Comparison of ENCODE assay signal across 23 mouse cellular contexts in genomic region chr19:57437042-57437441, GRCm38 (mm10). TPM values are rescaled to one million over a fixed set of nuclear protein-coding genes. Genes with fewer than 3 reads are reported as not detected.
DNase-seq lines count a peak whose midpoint lies in the region; ATAC-seq lines count a peak whose summit lies in the region.
"Had no signal": no experiment of that assay in that cellular context is flagged by ENCODE, and none has a peak within 500 bp of the region (broad histone marks: within the 10 kb centered on the region; RNA-seq: fewer than 3 reads in every experiment).

No protein-coding gene starts in this region.

- H3K4me3 ChIP-seq in kidney, embryonic 15.5 days (replicated peaks) = no peak overlapping the region
- H3K4me3 ChIP-seq in lung, embryonic 15.5 days = no peak overlapping the region
- no peak overlapping the region for H3K4me3 ChIP-seq in stomach, embryonic 14.5 days (ENCODE audit: low read depth, low read length)
- H3K4me3 ChIP-seq: embryonic facial prominence, embryonic 15.5 days; hindbrain, embryonic 10.5 days; hindbrain, embryonic 15.5 days had no signal

- DNase-seq in kidney, adult 18-20 months = no peak
- no peak for DNase-seq in lung, adult 18-20 months
- no peak for DNase-seq in yolk sac, embryonic 10.5 days (ENCODE audit: low spot score)
- DNase-seq: B cell, adult 2 months; cerebellum, adult 18-20 months; cerebellum, postnatal 10 days; gastrocnemius, postnatal 14 days; layer of hippocampus, adult 9-11 months; liver; spleen, adult 18-20 months; thymus, postnatal 4 days had no signal

- peaks cover 42% of the 10 kb centered on the region for H3K4me1 ChIP-seq in kidney, embryonic 15.5 days
- H3K4me1 ChIP-seq in lung, embryonic 15.5 days = peaks cover 20% of the 10 kb centered on the region
- 0 out of 2 replicates have a peak, but pooled peaks cover 5% of the 10 kb centered on the region for H3K4me1 ChIP-seq in stomach, embryonic 14.5 days (ENCODE audit: control insufficient read depth, insufficient read depth, low read length)
- H3K4me1 ChIP-seq: hindbrain, embryonic 10.5 days had no signal

- H3K27me3 ChIP-seq in kidney, embryonic 15.5 days = 0 out of 2 replicates have a peak, but pooled peaks cover under 1% of the 10 kb centered on the region
- no peaks in the 10 kb centered on the region for H3K27me3 ChIP-seq in lung, embryonic 15.5 days
- no peaks in the 10 kb centered on the region for H3K27me3 ChIP-seq in stomach, embryonic 14.5 days (ENCODE audit: control insufficient read depth, insufficient read depth, low read length)
- H3K27me3 ChIP-seq: embryonic facial prominence, embryonic 15.5 days had no signal

- 0 out of 2 replicates have a peak overlapping the region, but pooled peaks have one; percentile 32 for H3K27ac ChIP-seq in kidney, embryonic 15.5 days
- H3K27ac ChIP-seq in lung, embryonic 15.5 days = no peak overlapping the region
- 0 out of 2 replicates have a peak overlapping the region, but pooled peaks have one; percentile 16 for H3K27ac ChIP-seq in stomach, embryonic 14.5 days (ENCODE audit: low read length)
- H3K27ac ChIP-seq: hindbrain, embryonic 10.5 days; hindbrain, embryonic 15.5 days; liver, embryonic 14.5 days had no signal

- no peak overlapping the region for H3K9ac ChIP-seq in kidney, embryonic 15.5 days
- no peak overlapping the region for H3K9ac ChIP-seq in lung, embryonic 15.5 days
- no peak overlapping the region for H3K9ac ChIP-seq in stomach, embryonic 14.5 days (replicated peaks; ENCODE audit: low read depth, low read length)
- H3K9ac ChIP-seq: embryonic facial prominence, embryonic 15.5 days; hindbrain, embryonic 15.5 days; liver, embryonic 14.5 days had no signal

- H3K4me2 ChIP-seq in kidney, embryonic 15.5 days = no peak overlapping the region
- no peak overlapping the region for H3K4me2 ChIP-seq in lung, embryonic 15.5 days
- no peak overlapping the region for H3K4me2 ChIP-seq in stomach, embryonic 14.5 days (replicated peaks; ENCODE audit: low read depth, low read length)
- H3K4me2 ChIP-seq: embryonic facial prominence, embryonic 15.5 days; hindbrain, embryonic 15.5 days; midbrain, embryonic 11.5 days had no signal

- no peaks in the 10 kb centered on the region for H3K9me3 ChIP-seq in kidney, embryonic 15.5 days (replicated peaks)
- H3K9me3 ChIP-seq in lung, embryonic 15.5 days = no peaks in the 10 kb centered on the region
- H3K9me3 ChIP-seq in stomach, embryonic 14.5 days (ENCODE audit: control insufficient read depth, low read depth, low read length) = no peaks in the 10 kb centered on the region
- H3K9me3 ChIP-seq: embryonic facial prominence, embryonic 15.5 days; hindbrain, embryonic 10.5 days; hindbrain, embryonic 15.5 days had no signal

- WGBS in kidney, embryonic 15.5 days = 56% methylated on average over 7 of the region's 7 CpGs
- 41% methylated on average over 7 of the region's 7 CpGs for WGBS in lung, embryonic 15.5 days
- 40% methylated on average over 7 of the region's 7 CpGs for WGBS in stomach, embryonic 14.5 days

- ATAC-seq in kidney, embryonic 15.5 days (replicated peaks; ENCODE audit: low FRiP score) = peak; percentile 52; the same call in 1 of the 2 replicates
- peak; percentile 64; the same call in 1 of the 2 replicates for ATAC-seq in lung, embryonic 15.5 days (ENCODE audit: borderline replicate concordance, extremely low read depth, low FRiP score, low TSS enrichment)
- ATAC-seq in stomach, embryonic 14.5 days (ENCODE audit: insufficient number of reproducible peaks, insufficient read depth, low FRiP score, low read depth) = peak; percentile 28; the same call in 1 of the 2 replicates
- ATAC-seq: activated CD4-positive, CD25-positive, alpha-beta regulatory T cell, adult 4 months; forebrain, embryonic 14.5 days; inflammation-experienced regulatory T-cells, adult 6 months; midbrain, embryonic 16.5 days had no signal

- H3K36me3 ChIP-seq in kidney, embryonic 15.5 days = no peaks in the 10 kb centered on the region
- H3K36me3 ChIP-seq in lung, embryonic 15.5 days = no peaks in the 10 kb centered on the region
- no peaks in the 10 kb centered on the region for H3K36me3 ChIP-seq in stomach, embryonic 14.5 days (ENCODE audit: control insufficient read depth, insufficient read depth, low read length)
- H3K36me3 ChIP-seq: embryonic facial prominence, embryonic 15.5 days; hindbrain, embryonic 10.5 days; hindbrain, embryonic 15.5 days had no signal

RNA-seq across cellular contexts. Expression of gene Trub1, which starts 15.7 kb away (rescaled TPM):
- polyA plus RNA-seq in kidney, embryonic 15.5 days (2015; fragmentation: Nextera tagmentation; extraction: Ambion mirVana) = 28.2 and 30.6 TPM in 2 replicates
- polyA plus RNA-seq in lung, embryonic 15.5 days (2015; fragmentation: Nextera tagmentation; extraction: Ambion mirVana) = 23.7 and 24.3 TPM in 2 replicates
- 25.9 and 31.0 TPM in 2 replicates for polyA plus RNA-seq in stomach, embryonic 14.5 days (2014; fragmentation: Nextera tagmentation; extraction: Ambion mirVana)
